Mouse (Mus musculus): ENCODE results near the gene Hoxb8. TPM values are rescaled to one million over a fixed set of nuclear protein-coding genes. Genes with fewer than 3 reads are reported as not detected.

The Hoxb8 gene
- polyA plus RNA-seq, 1 experiment: 0.05 TPM

DNA sequence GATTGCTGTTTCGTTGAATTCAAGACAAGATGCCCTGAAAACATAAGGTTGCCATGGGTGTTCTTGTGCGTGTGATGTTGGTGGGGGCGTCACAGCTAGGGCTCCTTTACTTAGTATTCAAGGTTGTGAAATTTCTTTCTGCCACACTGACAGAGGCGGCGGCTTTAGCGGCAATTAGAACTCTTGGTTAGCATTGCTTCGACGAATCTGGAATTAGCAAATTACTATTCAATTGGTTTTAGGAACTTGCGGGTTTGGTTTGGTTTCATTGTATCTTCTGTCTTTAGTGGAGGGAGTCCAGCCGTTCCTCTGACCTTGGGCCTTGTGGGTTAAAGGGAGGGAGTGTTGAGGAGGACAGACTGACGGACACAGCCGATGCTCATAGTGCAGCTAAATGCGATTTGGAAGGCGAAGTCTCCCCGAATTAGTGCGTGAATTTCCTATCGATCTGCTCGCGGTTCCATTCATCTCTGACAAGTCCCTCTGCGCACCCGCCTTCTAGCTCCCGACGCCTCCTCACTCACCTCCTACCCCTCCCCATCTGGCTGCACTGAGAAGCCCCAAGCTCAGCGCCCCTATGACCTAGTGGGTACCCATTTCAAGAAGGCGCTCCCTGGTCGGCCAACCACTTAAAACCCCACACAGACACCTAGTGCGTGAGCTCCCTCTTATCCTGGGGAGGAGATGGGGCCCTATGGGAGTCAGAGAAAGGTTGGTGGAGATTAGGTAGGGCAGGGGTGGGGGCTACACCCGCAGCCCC, 36.1 kb downstream of the Hoxb8 start, which contains the start of gene Hoxb4:
TSS of gene Hoxb4 (plus strand) at position 660 of the 760 bp plus-strand sequence.
- TF ChIP-seq CEBPB (IDR thresholded peaks at IDR 0.05; ENCODE audit: insufficient read depth, poor library complexity, severe bottlenecking): no peak
- Histone ChIP-seq H3K4me3 (no peak within 1 kb of the TSS), H3K36me3 (ENCODE audit: control insufficient read depth, insufficient read depth) (no peaks in the 10 kb centered on the region), H3K27me3 (ENCODE audit: control insufficient read depth, insufficient read depth, insufficient read length) (peaks cover 74% of the 10 kb centered on the region), H3K79me2 (ENCODE audit: control insufficient read depth, insufficient read depth) (no peaks in the 10 kb centered on the region), H3K4me2 (ENCODE audit: low read depth) (no peak within 1 kb of the TSS), H3ac (ENCODE audit: control insufficient read depth, insufficient read length) (no peak within 1 kb of the TSS)

DNA sequence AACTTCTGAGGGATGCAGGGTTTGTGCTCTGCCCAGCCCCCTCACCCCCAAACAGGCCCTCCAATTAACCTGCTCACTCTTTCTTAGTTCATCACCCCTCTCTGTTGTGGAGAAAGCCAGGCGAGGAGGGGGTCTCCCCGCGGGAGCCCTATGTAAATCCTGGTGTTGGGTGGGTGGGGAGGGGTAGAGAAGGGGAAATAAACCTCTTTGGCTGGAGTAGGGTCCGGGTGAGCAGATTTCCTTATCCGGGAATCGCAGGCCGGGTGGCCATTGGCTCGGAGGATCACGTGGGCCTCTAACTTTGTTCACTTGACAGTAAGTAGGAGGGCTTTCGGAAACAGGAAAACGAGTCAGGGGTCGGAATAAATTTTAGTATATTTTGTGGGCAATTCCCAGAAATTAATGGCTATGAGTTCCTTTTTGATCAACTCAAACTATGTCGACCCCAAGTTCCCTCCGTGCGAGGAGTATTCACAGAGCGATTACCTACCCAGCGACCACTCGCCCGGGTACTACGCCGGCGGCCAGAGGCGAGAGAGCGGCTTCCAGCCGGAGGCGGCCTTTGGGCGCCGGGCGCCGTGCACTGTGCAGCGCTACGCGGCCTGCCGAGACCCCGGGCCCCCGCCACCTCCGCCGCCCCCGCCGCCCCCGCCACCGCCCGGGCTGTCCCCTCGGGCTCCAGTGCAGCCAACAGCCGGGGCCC, 36.8 kb downstream of the Hoxb8 start:
- Histone ChIP-seq H3K4me2 (ENCODE audit: low read depth) (no peak overlapping the region), H3K79me2 (ENCODE audit: control insufficient read depth, insufficient read depth) (no peaks in the 10 kb centered on the region), H3K27me3 (ENCODE audit: control insufficient read depth, insufficient read depth, insufficient read length) (peaks cover 76% of the 10 kb centered on the region), H3K36me3 (ENCODE audit: control insufficient read depth, insufficient read depth) (no peaks in the 10 kb centered on the region), H3ac (ENCODE audit: control insufficient read depth, insufficient read length) (no peak overlapping the region), H3K4me3 (no peak overlapping the region)
- no peak for TF ChIP-seq SRF (IDR thresholded peaks at IDR 0.05; ENCODE audit: control insufficient read depth, insufficient read length, low read depth)
- TF ChIP-seq USF1 (IDR thresholded peaks at IDR 0.05; ENCODE audit: low read depth): no peak
- TF ChIP-seq CEBPB (IDR thresholded peaks at IDR 0.05; ENCODE audit: insufficient read depth, poor library complexity, severe bottlenecking): no peak
- no peak for TF ChIP-seq TCF12 (IDR thresholded peaks at IDR 0.05; ENCODE audit: insufficient read depth, poor library complexity, severe bottlenecking)
- TF ChIP-seq MYOD1 (IDR thresholded peaks at IDR 0.05; ENCODE audit: control insufficient read depth in 1 of 3, insufficient read length in 2 of 3, low read depth in 2 of 3): no peak
- TF ChIP-seq REST (IDR thresholded peaks at IDR 0.05; ENCODE audit: insufficient read depth, insufficient read length): no peak
- TF ChIP-seq MYOG (IDR thresholded peaks at IDR 0.05; ENCODE audit: control insufficient read depth in 1 of 3, insufficient read depth in 1 of 3, insufficient read length in 2 of 3, low read depth in 2 of 3): no peak
- TF ChIP-seq POLR2A (IDR thresholded peaks at IDR 0.05; ENCODE audit: insufficient read length, low read depth): no peak
- TF ChIP-seq E2F4 (IDR thresholded peaks at IDR 0.05; ENCODE audit: insufficient read depth): no peak
- no peak for TF ChIP-seq TCF3 (IDR thresholded peaks at IDR 0.05; ENCODE audit: insufficient read length, low read depth)
- TF ChIP-seq MAX (IDR thresholded peaks at IDR 0.05; ENCODE audit: low read depth): no peak
- TF ChIP-seq POLR2AphosphoS2 (IDR thresholded peaks at IDR 0.05; ENCODE audit: insufficient read length, low read depth): no peak

DNA sequence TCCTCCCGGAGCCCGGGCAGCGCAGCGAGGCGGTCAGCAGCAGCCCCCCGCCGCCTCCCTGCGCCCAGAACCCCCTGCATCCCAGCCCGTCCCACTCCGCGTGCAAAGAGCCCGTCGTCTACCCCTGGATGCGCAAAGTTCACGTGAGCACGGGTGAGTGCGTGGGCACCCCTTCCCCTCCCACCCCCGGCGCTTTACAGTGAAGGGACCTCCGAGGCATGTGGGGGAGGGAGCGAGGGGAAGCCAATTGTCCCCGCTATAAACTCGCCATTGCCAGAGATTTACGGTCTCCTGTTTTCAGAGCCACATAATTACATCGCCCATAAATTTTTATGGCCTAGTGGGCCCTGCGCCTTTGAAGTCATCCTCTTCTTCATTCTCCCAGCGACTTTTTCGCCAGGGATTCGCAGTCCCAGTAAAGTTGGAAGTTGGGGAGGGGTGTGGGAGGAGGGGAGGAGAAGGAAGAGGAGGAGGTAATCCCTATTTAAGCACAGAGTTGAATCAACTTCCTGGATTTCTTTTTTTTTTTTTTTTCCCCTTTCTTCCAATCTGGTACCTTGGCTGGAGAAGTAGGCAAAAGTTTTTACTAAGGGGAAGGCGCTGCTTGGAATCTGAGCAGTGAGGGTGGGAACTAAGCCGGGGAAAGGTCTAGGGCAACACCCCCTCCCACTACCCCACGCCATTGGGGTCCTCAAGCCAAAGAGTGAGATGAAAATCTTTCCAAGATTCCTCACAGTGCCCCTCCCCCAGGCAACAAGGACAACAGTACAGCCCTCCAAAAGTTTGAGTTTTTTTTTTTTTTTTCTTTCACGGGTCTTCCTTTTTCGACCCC, 37.6 kb downstream of the Hoxb8 start:
- Histone ChIP-seq H3K27me3 (ENCODE audit: control insufficient read depth, insufficient read depth, insufficient read length) (peaks cover 83% of the 10 kb centered on the region), H3ac (ENCODE audit: control insufficient read depth, insufficient read length) (no peak overlapping the region), H3K4me2 (ENCODE audit: low read depth) (peak overlapping the region; percentile 58), H3K36me3 (ENCODE audit: control insufficient read depth, insufficient read depth) (no peaks in the 10 kb centered on the region), H3K79me2 (ENCODE audit: control insufficient read depth, insufficient read depth) (no peaks in the 10 kb centered on the region), H3K4me3 (no peak overlapping the region)
- TF ChIP-seq SRF (IDR thresholded peaks at IDR 0.05; ENCODE audit: control insufficient read depth, insufficient read length, low read depth) (no peak), MAX (IDR thresholded peaks at IDR 0.05; ENCODE audit: low read depth) (no peak), POLR2A (IDR thresholded peaks at IDR 0.05; ENCODE audit: insufficient read length, low read depth) (no peak), USF1 (IDR thresholded peaks at IDR 0.05; ENCODE audit: low read depth) (no peak), POLR2AphosphoS2 (IDR thresholded peaks at IDR 0.05; ENCODE audit: insufficient read length, low read depth) (no peak), MYOG (IDR thresholded peaks at IDR 0.05; ENCODE audit: control insufficient read depth in 1 of 3, insufficient read depth in 1 of 3, insufficient read length in 2 of 3, low read depth in 2 of 3) (no peak), REST (IDR thresholded peaks at IDR 0.05; ENCODE audit: insufficient read depth, insufficient read length) (no peak), TCF3 (IDR thresholded peaks at IDR 0.05; ENCODE audit: insufficient read length, low read depth) (no peak), TCF12 (IDR thresholded peaks at IDR 0.05; ENCODE audit: insufficient read depth, poor library complexity, severe bottlenecking) (no peak), CEBPB (IDR thresholded peaks at IDR 0.05; ENCODE audit: insufficient read depth, poor library complexity, severe bottlenecking) (no peak), MYOD1 (IDR thresholded peaks at IDR 0.05; ENCODE audit: control insufficient read depth in 1 of 3, insufficient read length in 2 of 3, low read depth in 2 of 3) (no peak), E2F4 (IDR thresholded peaks at IDR 0.05; ENCODE audit: insufficient read depth) (no peak)

DNA sequence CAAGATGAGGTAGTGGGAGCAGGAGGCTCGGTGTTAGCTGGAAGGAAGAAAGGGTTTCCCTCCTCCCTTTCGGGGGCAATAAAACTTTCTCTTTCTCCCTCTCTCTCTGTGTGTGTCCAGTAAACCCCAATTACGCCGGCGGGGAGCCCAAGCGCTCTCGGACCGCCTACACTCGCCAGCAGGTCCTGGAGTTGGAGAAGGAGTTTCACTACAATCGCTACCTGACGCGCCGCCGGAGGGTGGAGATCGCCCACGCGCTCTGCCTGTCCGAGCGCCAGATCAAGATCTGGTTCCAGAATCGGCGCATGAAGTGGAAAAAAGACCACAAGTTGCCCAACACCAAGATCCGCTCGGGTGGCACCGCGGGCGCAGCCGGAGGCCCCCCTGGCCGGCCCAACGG, 38.2 kb downstream of the Hoxb8 start:
- Histone ChIP-seq H3K27me3 (ENCODE audit: control insufficient read depth, insufficient read depth, insufficient read length) (peaks cover 83% of the 10 kb centered on the region), H3K4me3 (no peak overlapping the region), H3K79me2 (ENCODE audit: control insufficient read depth, insufficient read depth) (no peaks in the 10 kb centered on the region), H3K4me2 (ENCODE audit: low read depth) (peak overlapping the region; percentile 58), H3ac (ENCODE audit: control insufficient read depth, insufficient read length) (no peak overlapping the region), H3K36me3 (ENCODE audit: control insufficient read depth, insufficient read depth) (no peaks in the 10 kb centered on the region)
- TF ChIP-seq TCF12 (IDR thresholded peaks at IDR 0.05; ENCODE audit: insufficient read depth, poor library complexity, severe bottlenecking) (no peak), MYOG (IDR thresholded peaks at IDR 0.05; ENCODE audit: control insufficient read depth in 1 of 3, insufficient read depth in 1 of 3, insufficient read length in 2 of 3, low read depth in 2 of 3) (no peak), CEBPB (IDR thresholded peaks at IDR 0.05; ENCODE audit: insufficient read depth, poor library complexity, severe bottlenecking) (no peak), POLR2AphosphoS2 (IDR thresholded peaks at IDR 0.05; ENCODE audit: insufficient read length, low read depth) (no peak), MYOD1 (IDR thresholded peaks at IDR 0.05; ENCODE audit: control insufficient read depth in 1 of 3, insufficient read length in 2 of 3, low read depth in 2 of 3) (no peak)
